Mouse (Mus musculus) hindbrain, embryonic 16.5 days (tissue): ENCODE measurements around the gene Tmem231. TPM values are rescaled to one million over a fixed set of nuclear protein-coding genes. Genes with fewer than 3 reads are reported as not detected.

Source experiments
- ATAC-seq: fragments of 200-750 bp; cut with Nextera tagmentation; 2 replicates; pipeline ENCODE4 v1.8.0; 2017; ENCODE audit warnings: moderate TSS enrichment, moderate library complexity
- H3K27ac ChIP-seq: fragments of 300-500 bp; sonication (generic); 2 replicates; pipeline ENCODE4 v1.5.1; 2014; ENCODE audit warnings: low read depth, mild to moderate bottlenecking, control low read depth, low read length, moderate library complexity
- H3K27me3 ChIP-seq: fragments of 300-500 bp; sonication (generic); replicated peaks from 2 replicates; pipeline ENCODE4 v1.6.1; 2014; ENCODE audit warnings: low read length; ENCODE audit not compliant: control insufficient read depth, insufficient read depth
- H3K36me3 ChIP-seq: fragments of 300-500 bp; sonication (generic); 2 replicates; pipeline ENCODE4 v1.6.1; 2014; ENCODE audit warnings: mild to moderate bottlenecking, low read length, moderate library complexity, mixed read lengths; ENCODE audit not compliant: control insufficient read depth, insufficient read depth
- H3K4me1 ChIP-seq: fragments of 300-500 bp; sonication (generic); 2 replicates; pipeline ENCODE4 v1.6.1; 2014; ENCODE audit warnings: low read depth, low read length; ENCODE audit not compliant: control insufficient read depth, insufficient read depth
- H3K4me2 ChIP-seq: fragments of 300-500 bp; sonication (generic); 2 replicates; pipeline ENCODE4 v1.6.1; 2014; ENCODE audit warnings: mild to moderate bottlenecking, low read length, control low read depth, moderate library complexity
- H3K4me3 ChIP-seq: fragments of 300-500 bp; sonication (generic); 2 replicates; pipeline ENCODE4 v1.5.1; 2014; ENCODE audit warnings: mild to moderate bottlenecking, low read length, control low read depth, moderate library complexity
- H3K9ac ChIP-seq: fragments of 300-500 bp; sonication (generic); 2 replicates; pipeline ENCODE4 v1.6.1; 2014; ENCODE audit warnings: low read depth, mild to moderate bottlenecking, control low read depth, low read length, moderate library complexity
- H3K9me3 ChIP-seq: fragments of 300-500 bp; sonication (generic); 2 replicates; pipeline ENCODE4 v1.6.1; 2014; ENCODE audit warnings: mild to moderate bottlenecking, low read length, moderate library complexity; ENCODE audit not compliant: control insufficient read depth
- WGBS: fragments of 180-500 bp; shearing (Covaris S2); extraction: QIAGEN DNeasy Blood & Tissue Kit; methylation state at CpG from one replicate; pipeline ENCODE4 v1.1.7; 2014; 5-methylcytosine and 5-hydroxymethylcytosine counted together
- polyA plus RNA-seq: library from polyadenylated mRNA; unstranded; fragments of >200 nt; fragmentation: Nextera tagmentation; extraction: Ambion mirVana; gene quantifications from 2 replicates; pipeline ENCODE4 v1.2.1, GENCODE M21; 2015

Gene Tmem231
- polyA plus RNA-seq, 1 experiment from 2014 or later, result 19.5 TPM

GRCm38 (mm10) chr8:111964849-111965561 is 31.3 kb upstream of the Tmem231 start:
- Histone ChIP-seq H3K36me3 (0 out of 2 replicates have a peak, but pooled peaks cover 3% of the 10 kb centered on the region), H3K9ac (no peak overlapping the region), H3K27ac (no peak overlapping the region), H3K4me1 (no peaks in the 10 kb centered on the region), H3K4me3 (no peak overlapping the region), H3K4me2 (no peak overlapping the region), H3K9me3 (no peaks in the 10 kb centered on the region), H3K27me3 (no peaks in the 10 kb centered on the region)
- ATAC-seq, result no peak
- 77% methylated on average over 7 of the region's 7 CpGs for WGBS

- no peak overlapping the region for H3K9ac ChIP-seq
- H3K27me3 ChIP-seq, result no peaks in the 10 kb centered on the region
- no peak for ATAC-seq
- H3K4me1 ChIP-seq, result no peaks in the 10 kb centered on the region
- H3K4me3 ChIP-seq, result no peak overlapping the region
- H3K4me2 ChIP-seq, result no peak overlapping the region
- no peaks in the 10 kb centered on the region for H3K9me3 ChIP-seq
- no peak overlapping the region for H3K27ac ChIP-seq
- H3K36me3 ChIP-seq, result 0 out of 2 replicates have a peak, but pooled peaks cover 3% of the 10 kb centered on the region
- 60% methylated on average over 5 of the region's 5 CpGs for WGBS
Observed at GRCm38 (mm10) chr8:111964351-111964750, 30.7 kb upstream of the Tmem231 start.

- H3K36me3 ChIP-seq, result 0 out of 2 replicates have a peak, but pooled peaks cover 3% of the 10 kb centered on the region
- no peaks in the 10 kb centered on the region for H3K9me3 ChIP-seq
- H3K9ac ChIP-seq, result no peak overlapping the region
- no peak overlapping the region for H3K4me2 ChIP-seq
- ATAC-seq, result no peak
- no peak overlapping the region for H3K27ac ChIP-seq
- no peaks in the 10 kb centered on the region for H3K27me3 ChIP-seq
- no peak overlapping the region for H3K4me3 ChIP-seq
- no peaks in the 10 kb centered on the region for H3K4me1 ChIP-seq
- 80% methylated on average over 4 of the region's 4 CpGs for WGBS
Observed at GRCm38 (mm10) chr8:111963546-111963945, 29.9 kb upstream of the Tmem231 start.

- 57% methylated on average over 10 of the region's 10 CpGs for WGBS
- Histone ChIP-seq H3K9me3 (no peaks in the 10 kb centered on the region), H3K9ac (no peak overlapping the region), H3K27ac (no peak overlapping the region), H3K4me2 (no peak overlapping the region), H3K4me1 (no peaks in the 10 kb centered on the region), H3K4me3 (no peak overlapping the region), H3K27me3 (no peaks in the 10 kb centered on the region), H3K36me3 (no peaks in the 10 kb centered on the region)
- ATAC-seq, result no peak
Observed at GRCm38 (mm10) chr8:111963091-111963490, 29.4 kb upstream of the Tmem231 start.

- Histone ChIP-seq H3K27me3 (no peaks in the 10 kb centered on the region), H3K4me1 (no peaks in the 10 kb centered on the region), H3K9ac (no peak overlapping the region), H3K27ac (no peak overlapping the region), H3K4me2 (no peak overlapping the region), H3K4me3 (no peak overlapping the region), H3K9me3 (no peaks in the 10 kb centered on the region), H3K36me3 (no peaks in the 10 kb centered on the region)
- ATAC-seq, result no peak
- 81% methylated on average over 1 of the region's 1 CpGs for WGBS
Observed at GRCm38 (mm10) chr8:111962589-111962988, 28.9 kb upstream of the Tmem231 start.

GRCm38 (mm10) chr8:111961330-111961729 is 27.6 kb upstream of the Tmem231 start:
- peaks cover 8% of the 10 kb centered on the region for H3K36me3 ChIP-seq
- H3K9ac ChIP-seq, result no peak overlapping the region
- WGBS, result 70% methylated on average over 3 of the region's 3 CpGs
- no peaks in the 10 kb centered on the region for H3K27me3 ChIP-seq
- no peaks in the 10 kb centered on the region for H3K9me3 ChIP-seq
- no peak overlapping the region for H3K4me2 ChIP-seq
- H3K4me1 ChIP-seq, result no peaks in the 10 kb centered on the region
- no peak overlapping the region for H3K4me3 ChIP-seq
- no peak overlapping the region for H3K27ac ChIP-seq
- ATAC-seq, result no peak

GRCm38 (mm10) chr8:111960591-111961321 is 27.1 kb upstream of the Tmem231 start:
- Histone ChIP-seq H3K4me1 (no peaks in the 10 kb centered on the region), H3K36me3 (peaks cover 10% of the 10 kb centered on the region), H3K9ac (no peak overlapping the region), H3K27me3 (no peaks in the 10 kb centered on the region), H3K9me3 (no peaks in the 10 kb centered on the region), H3K27ac (no peak overlapping the region), H3K4me3 (no peak overlapping the region), H3K4me2 (no peak overlapping the region)
- no peak; the same call in 1 of the 2 replicates for ATAC-seq
- WGBS, result 75% methylated on average over 15 of the region's 15 CpGs

- Histone ChIP-seq H3K4me1 (no peaks in the 10 kb centered on the region), H3K36me3 (peaks cover 16% of the 10 kb centered on the region), H3K9me3 (no peaks in the 10 kb centered on the region), H3K27me3 (no peaks in the 10 kb centered on the region), H3K4me2 (no peak overlapping the region), H3K27ac (no peak overlapping the region), H3K9ac (no peak overlapping the region), H3K4me3 (no peak overlapping the region)
- ATAC-seq, result no peak
- 97% methylated on average over 2 of the region's 2 CpGs for WGBS
Observed at GRCm38 (mm10) chr8:111957231-111957630, 23.6 kb upstream of the Tmem231 start.

GRCm38 (mm10) chr8:111955879-111956278 is 22.2 kb upstream of the Tmem231 start:
- no peaks in the 10 kb centered on the region for H3K9me3 ChIP-seq
- H3K4me3 ChIP-seq, result no peak overlapping the region
- H3K9ac ChIP-seq, result no peak overlapping the region
- WGBS, result 93% methylated on average over 5 of the region's 5 CpGs
- ATAC-seq, result no peak
- no peaks in the 10 kb centered on the region for H3K4me1 ChIP-seq
- no peak overlapping the region for H3K4me2 ChIP-seq
- no peaks in the 10 kb centered on the region for H3K27me3 ChIP-seq
- peaks cover 20% of the 10 kb centered on the region for H3K36me3 ChIP-seq
- no peak overlapping the region for H3K27ac ChIP-seq
